Mouse (Mus musculus): ENCODE data around the gene Col13a1.

DNA sequence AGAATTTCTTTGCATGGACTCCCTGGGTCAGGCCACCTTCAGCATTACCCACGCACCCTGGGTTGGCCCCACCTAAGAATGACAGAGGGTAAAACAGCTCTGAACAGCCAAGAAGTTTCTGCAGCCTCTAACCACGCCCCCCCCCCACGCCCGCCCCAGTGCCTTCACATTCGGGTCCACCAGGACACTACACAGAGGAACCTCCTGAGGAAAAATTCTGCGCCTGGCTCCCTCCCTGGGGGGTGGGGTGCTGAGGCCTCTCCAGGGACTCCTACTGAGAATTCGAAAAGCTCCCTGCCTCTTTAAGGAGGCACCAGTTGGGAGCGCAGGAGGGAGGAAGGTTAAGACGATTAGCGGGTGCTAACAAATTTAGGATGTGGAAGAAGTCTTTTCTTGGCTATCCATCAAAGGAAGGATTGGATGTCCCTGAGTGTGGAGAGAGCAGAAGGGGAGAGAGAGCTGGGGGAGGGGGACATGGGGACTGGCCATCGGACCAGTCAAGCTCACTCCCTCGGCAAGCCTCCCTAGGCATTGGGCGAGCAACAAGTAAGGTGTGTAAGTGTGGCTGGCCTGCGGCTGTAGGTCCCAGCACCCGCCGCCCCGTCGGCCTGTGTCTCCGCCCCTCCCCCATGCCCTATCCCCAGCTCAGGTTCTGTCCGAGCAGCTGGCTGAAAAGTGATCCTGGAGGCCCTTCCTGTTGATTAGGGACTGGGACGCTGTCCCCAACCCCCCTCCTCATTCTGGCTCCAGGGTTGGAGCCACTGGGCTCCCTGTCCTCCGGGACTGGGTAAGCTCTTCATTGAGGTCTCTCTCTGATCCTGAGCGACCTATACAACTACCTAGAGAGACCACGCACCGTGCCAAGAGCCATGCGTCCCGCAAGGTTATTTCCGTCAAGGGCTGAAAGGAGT, 42.4 kb downstream of the Col13a1 start:
- TF ChIP-seq GABPA (IDR thresholded peaks at IDR 0.05; ENCODE audit: insufficient replicate concordance, low read depth, low read length) (no peak), ZMIZ1 (IDR thresholded peaks at IDR 0.05; ENCODE audit: low read depth, low read length) (no peak), ZC3H11A (IDR thresholded peaks at IDR 0.05; ENCODE audit: low read depth, low read length) (no peak), NRF1 (IDR thresholded peaks at IDR 0.05; ENCODE audit: low read depth, low read length) (no peak)
